Mouse (Mus musculus) kidney, adult 2 months (tissue): ENCODE results near the gene Elf4.

Source experiments
- CTCF ChIP-seq: fragments of 200-500 bp; conservative IDR thresholded peaks from 2 replicates; pipeline ENCODE4 v1.5.1; 2011; ENCODE audit warnings: low read depth, mild to moderate bottlenecking, control low read depth, low read length, moderate library complexity, mixed read lengths; ENCODE audit not compliant: insufficient read depth, insufficient read length
- POLR2A ChIP-seq: fragments of 200-500 bp; IDR thresholded peaks from one replicate; pipeline ENCODE4 v1.6.1; 2011; ENCODE audit warnings: low read depth, low read length, control low read depth

- TF ChIP-seq CTCF = no peak
- TF ChIP-seq POLR2A = no peak
These were observed 29.4 kb downstream of the Elf4 start for GRCm38 (mm10) chrX:48433527-48433899.
